In the genomic region with DNA sequence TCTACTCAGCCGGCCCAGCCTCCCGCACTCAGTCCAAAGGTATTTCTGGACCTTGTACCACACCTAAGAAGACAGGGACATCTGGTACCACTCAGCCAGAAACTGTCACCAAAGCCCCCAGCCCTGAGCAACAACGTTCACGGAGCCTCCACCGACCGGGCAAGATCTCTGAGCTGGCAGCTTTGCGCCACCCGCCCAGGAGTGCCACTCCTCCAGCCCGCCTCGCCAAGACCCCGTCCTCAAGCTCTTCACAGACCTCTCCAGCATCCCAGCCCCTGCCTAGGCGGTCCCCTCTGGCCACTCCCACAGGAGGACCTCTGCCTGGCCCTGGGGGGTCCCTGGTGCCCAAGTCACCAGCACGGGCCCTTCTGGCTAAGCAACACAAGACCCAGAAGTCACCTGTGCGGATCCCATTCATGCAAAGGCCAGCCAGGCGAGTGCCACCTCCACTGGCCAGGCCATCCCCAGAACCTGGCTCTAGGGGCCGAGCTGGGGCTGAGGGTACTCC, we compare ENCODE assay signal across 13 mouse cellular contexts. TPM values are rescaled to one million over a fixed set of nuclear protein-coding genes. Genes with fewer than 3 reads are reported as not detected.
A peak's percentile ranks its signal among the peaks of the same experiment; 100 is the strongest.
DNase-seq lines count a peak whose midpoint lies in the region; ATAC-seq lines count a peak whose summit lies in the region.
"Had no signal": no experiment of that assay in that cellular context is flagged by ENCODE, and none has a peak within 500 bp of the region (broad histone marks: within the 10 kb centered on the region; RNA-seq: fewer than 3 reads in every experiment).

No protein-coding gene starts in this region.

- H3K4me1 ChIP-seq in heart, embryonic 13.5 days: peaks cover 56% of the 10 kb centered on the region
- H3K4me1 ChIP-seq in neural tube, embryonic 13.5 days (replicated peaks): peaks cover 72% of the 10 kb centered on the region
- H3K4me1 ChIP-seq in embryonic facial prominence, embryonic 12.5 days: peaks cover 12% of the 10 kb centered on the region

- DNase-seq in heart, adult 11 months: no peak
- no peak for DNase-seq in neural tube, embryonic 10.5 days (ENCODE audit: extremely low spot score, low spot score)
- DNase-seq in layer of hippocampus, postnatal 14 days (ENCODE audit: low spot score in 2 of 2): no peak
- no peak for DNase-seq in urinary bladder, adult 18-20 months (ENCODE audit: low spot score in 2 of 2)
- DNase-seq: kidney, adult 2 months; lung, adult 2 months; right cerebral cortex, postnatal 14 days had no signal

- 37% methylated on average over 16 of the region's 16 CpGs for WGBS in heart, embryonic 13.5 days
- 53% methylated on average over 16 of the region's 16 CpGs for WGBS in neural tube, embryonic 13.5 days
- WGBS in embryonic facial prominence, embryonic 12.5 days: 54% methylated on average over 16 of the region's 16 CpGs

- peak overlapping the region; percentile 18; the same call in 1 of the 2 replicates for H3K4me3 ChIP-seq in heart, embryonic 13.5 days
- no peak overlapping the region for H3K4me3 ChIP-seq in neural tube, embryonic 13.5 days
- H3K4me3 ChIP-seq in embryonic facial prominence, embryonic 12.5 days: no peak overlapping the region
- H3K4me3 ChIP-seq: myocyte had no signal

- no peak overlapping the region for H3K27ac ChIP-seq in heart, embryonic 13.5 days (replicated peaks)
- H3K27ac ChIP-seq in neural tube, embryonic 13.5 days (replicated peaks): no peak overlapping the region
- H3K27ac ChIP-seq in embryonic facial prominence, embryonic 12.5 days: no peak overlapping the region
- H3K27ac ChIP-seq: macrophage had no signal

- H3K27me3 ChIP-seq in heart, embryonic 13.5 days (replicated peaks): peaks cover 89% of the 10 kb centered on the region
- peaks cover 25% of the 10 kb centered on the region; the same call in 1 of the 2 replicates for H3K27me3 ChIP-seq in neural tube, embryonic 13.5 days
- peaks cover 80% of the 10 kb centered on the region for H3K27me3 ChIP-seq in embryonic facial prominence, embryonic 12.5 days
- H3K27me3 ChIP-seq: Patski had no signal

- no peaks in the 10 kb centered on the region for H3K9me3 ChIP-seq in heart, embryonic 13.5 days
- H3K9me3 ChIP-seq in neural tube, embryonic 13.5 days: no peaks in the 10 kb centered on the region
- H3K9me3 ChIP-seq in embryonic facial prominence, embryonic 12.5 days: no peaks in the 10 kb centered on the region

- ATAC-seq in heart, embryonic 13.5 days (ENCODE audit: extremely low read depth, insufficient number of reproducible peaks, low FRiP score, low TSS enrichment): no peak
- no peak for ATAC-seq in neural tube, embryonic 13.5 days (ENCODE audit: low read depth)
- ATAC-seq in embryonic facial prominence, embryonic 12.5 days (ENCODE audit: insufficient number of reproducible peaks, insufficient read depth, low FRiP score, low TSS enrichment): no peak
- ATAC-seq: Patski had no signal

- peak overlapping the region; percentile 59 for H3K9ac ChIP-seq in heart, embryonic 13.5 days
- peak overlapping the region; percentile 44; the same call in 1 of the 2 replicates for H3K9ac ChIP-seq in neural tube, embryonic 13.5 days
- H3K9ac ChIP-seq in embryonic facial prominence, embryonic 12.5 days: 0 out of 2 replicates have a peak overlapping the region, but pooled peaks have one; percentile 30

- no peak overlapping the region for H3K4me2 ChIP-seq in heart, embryonic 13.5 days
- H3K4me2 ChIP-seq in neural tube, embryonic 13.5 days: no peak overlapping the region
- H3K4me2 ChIP-seq in embryonic facial prominence, embryonic 12.5 days (replicated peaks): no peak overlapping the region

- H3K36me3 ChIP-seq in heart, embryonic 13.5 days: peaks cover 20% of the 10 kb centered on the region
- peaks cover 91% of the 10 kb centered on the region for H3K36me3 ChIP-seq in neural tube, embryonic 13.5 days
- H3K36me3 ChIP-seq in embryonic facial prominence, embryonic 12.5 days: peaks cover 31% of the 10 kb centered on the region; the same call in 1 of the 2 replicates

RNA-seq across cellular contexts. Expression of a gene that starts 5.8 kb away (rescaled TPM):
- polyA plus RNA-seq in heart, embryonic 13.5 days (2015; fragmentation: Nextera tagmentation; extraction: Ambion mirVana): 36.0 and 36.6 TPM in 2 replicates
- 27.9 and 30.7 TPM in 2 replicates for polyA plus RNA-seq in neural tube, embryonic 13.5 days (2015; fragmentation: Nextera tagmentation; extraction: Ambion mirVana)
- 50.0 and 50.3 TPM in 2 replicates for polyA plus RNA-seq in embryonic facial prominence, embryonic 12.5 days (2016; fragmentation: Nextera tagmentation; extraction: Ambion mirVana)
- 10 to 100 TPM; 20.4 to 23.1 TPM for total RNA-seq in layer of hippocampus, postnatal 14 days (2021)

RNA-seq across cellular contexts. Expression of a gene that starts 14.8 kb away (rescaled TPM):
- polyA plus RNA-seq in heart, embryonic 13.5 days (2015; fragmentation: Nextera tagmentation; extraction: Ambion mirVana): 1.8 and 2.1 TPM in 2 replicates
- polyA plus RNA-seq in neural tube, embryonic 13.5 days (2015; fragmentation: Nextera tagmentation; extraction: Ambion mirVana): 2.9 and 3.6 TPM in 2 replicates
- polyA plus RNA-seq in embryonic facial prominence, embryonic 12.5 days (2016; fragmentation: Nextera tagmentation; extraction: Ambion mirVana): 4.5 and 5.1 TPM in 2 replicates
- total RNA-seq in layer of hippocampus, postnatal 14 days (2021): 1 to 10 TPM; 3.2 to 4.4 TPM

RNA-seq across cellular contexts. Expression of a gene that starts 15.2 kb away (rescaled TPM):
- polyA plus RNA-seq in heart, embryonic 13.5 days (2015; fragmentation: Nextera tagmentation; extraction: Ambion mirVana): 2.6 and 4.4 TPM in 2 replicates
- 3.3 and 4.5 TPM in 2 replicates for polyA plus RNA-seq in neural tube, embryonic 13.5 days (2015; fragmentation: Nextera tagmentation; extraction: Ambion mirVana)
- 4.2 and 5.7 TPM in 2 replicates for polyA plus RNA-seq in embryonic facial prominence, embryonic 12.5 days (2016; fragmentation: Nextera tagmentation; extraction: Ambion mirVana)
- total RNA-seq in layer of hippocampus, postnatal 14 days (2021): 10 to 100 TPM; 10.1 to 10.6 TPM

RNA-seq across cellular contexts. Expression of a gene that starts 18.8 kb away (rescaled TPM):
- 0.90 and 0.94 TPM in 2 replicates for polyA plus RNA-seq in heart, embryonic 13.5 days (2015; fragmentation: Nextera tagmentation; extraction: Ambion mirVana)
- 153 and 156 TPM in 2 replicates for polyA plus RNA-seq in neural tube, embryonic 13.5 days (2015; fragmentation: Nextera tagmentation; extraction: Ambion mirVana)
- polyA plus RNA-seq in embryonic facial prominence, embryonic 12.5 days (2016; fragmentation: Nextera tagmentation; extraction: Ambion mirVana): 18.3 and 21.7 TPM in 2 replicates
- 100 to 1,000 TPM; 131 to 133 TPM for total RNA-seq in layer of hippocampus, postnatal 14 days (2021)

RNA-seq across cellular contexts. Expression of a gene that starts 22.3 kb away (rescaled TPM):
- polyA plus RNA-seq in heart, embryonic 13.5 days (2015; fragmentation: Nextera tagmentation; extraction: Ambion mirVana): 621 and 687 TPM in 2 replicates
- polyA plus RNA-seq in neural tube, embryonic 13.5 days (2015; fragmentation: Nextera tagmentation; extraction: Ambion mirVana): 573 and 601 TPM in 2 replicates
- polyA plus RNA-seq in embryonic facial prominence, embryonic 12.5 days (2016; fragmentation: Nextera tagmentation; extraction: Ambion mirVana): 851 and 902 TPM in 2 replicates
- 100 to 1,000 TPM; 727 to 762 TPM for total RNA-seq in layer of hippocampus, postnatal 14 days (2021)
